Mouse (Mus musculus): ENCODE results near the gene Lix1.

DNA sequence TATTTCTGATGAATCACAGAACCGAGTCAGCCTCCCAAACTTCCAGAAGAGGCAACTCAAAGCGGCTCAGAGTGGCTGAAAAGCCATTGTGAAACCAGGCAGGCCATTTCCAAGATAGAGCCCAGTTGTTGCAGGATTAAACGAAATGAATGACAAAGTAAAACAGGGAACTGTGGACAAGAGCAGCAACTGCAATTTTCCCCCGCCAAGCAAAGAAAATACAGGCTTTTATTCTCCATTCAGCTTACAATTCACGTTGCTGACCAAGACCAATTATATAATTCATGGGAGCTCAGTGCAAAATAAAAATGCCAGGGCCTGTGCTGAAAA is 46.9 kb downstream of the Lix1 start:
- TF ChIP-seq CTCF (IDR thresholded peaks at IDR 0.05; ENCODE audit: low read depth) (no peak), EP300 (IDR thresholded peaks at IDR 0.05; ENCODE audit: low read depth) (no peak)

Data from liver, embryonic 14.5 days (tissue).